Mouse (Mus musculus): ENCODE measurements around the gene Gna12. TPM values are rescaled to one million over a fixed set of nuclear protein-coding genes. Genes with fewer than 3 reads are reported as not detected.

Gna12 gene
- total RNA-seq, 2 experiments from 2014 or later = 89.2 to 97.2 TPM

DNA sequence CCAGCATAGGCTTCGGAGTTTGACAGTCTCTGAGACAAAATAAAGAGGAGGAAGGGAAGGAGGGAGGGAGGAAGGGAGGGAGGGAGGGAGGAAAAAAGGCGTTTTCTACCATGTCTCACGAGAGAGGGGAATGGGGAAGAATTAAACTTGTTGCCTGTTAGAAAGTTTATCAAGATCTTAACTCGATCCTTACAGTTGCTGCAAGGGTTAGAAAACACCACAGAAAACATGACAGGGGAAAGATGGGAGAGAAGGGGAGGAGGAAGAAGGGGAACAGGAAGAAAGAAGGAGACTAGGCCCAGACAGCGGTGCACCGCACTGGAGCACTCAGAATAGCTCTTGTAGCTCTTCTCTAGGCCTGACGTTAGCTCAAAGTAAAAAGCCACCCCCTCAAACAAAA lies 58.1 kb downstream of the Gna12 start:
- DNase-seq (ENCODE audit: low spot score) = no peak
- intact Hi-C loops (cut with DNase I) = loop anchor here (5.0 kb wide), 1 partner anchor 55 kb away; no protein-coding TSS in a partner anchor

DNA sequence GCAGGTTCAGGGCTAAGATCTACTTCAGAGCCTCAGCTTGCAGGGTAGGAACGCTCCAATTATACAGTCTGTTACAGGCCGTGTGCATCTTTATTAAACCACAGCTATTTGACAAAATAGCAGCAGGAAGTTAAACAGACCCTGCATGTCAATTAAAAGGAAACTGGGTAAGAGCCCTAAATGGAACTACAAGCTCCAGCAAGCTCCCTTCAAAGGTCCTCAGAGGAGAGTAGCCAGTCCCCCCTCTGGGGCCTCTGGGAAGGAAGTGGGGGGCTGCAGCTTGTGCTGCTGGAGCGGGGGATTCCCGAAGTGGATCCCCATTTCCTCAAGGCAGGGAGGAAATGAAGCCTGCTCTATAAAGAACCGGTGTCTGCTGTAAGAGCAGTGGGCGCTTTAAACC lies 58.6 kb downstream of the Gna12 start:
- no peak for DNase-seq (ENCODE audit: low spot score)
- intact Hi-C loops (cut with DNase I) = loop anchor here (2.0 to 5.0 kb wide), 2 partner anchors 17 to 56 kb away; no protein-coding TSS in a partner anchor

DNA sequence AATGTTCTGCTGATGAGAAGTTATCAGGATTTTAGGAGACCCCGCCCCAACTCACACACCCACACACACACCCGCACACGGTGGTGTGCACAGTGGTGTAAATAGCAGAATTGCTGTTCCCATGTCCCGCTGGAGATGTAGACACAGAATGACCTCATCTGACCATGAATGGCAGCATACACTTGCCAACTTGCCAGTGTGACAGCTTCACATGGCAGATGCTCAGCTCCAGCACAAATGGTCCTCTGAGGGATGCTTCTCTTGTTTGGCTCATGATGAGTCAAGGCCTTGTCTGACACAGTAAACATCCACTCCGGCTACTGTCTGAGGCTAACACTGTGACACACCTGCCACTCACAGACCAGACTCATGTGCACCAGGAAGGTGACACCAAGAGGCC lies 61.9 kb downstream of the Gna12 start:
- DNase-seq (ENCODE audit: low spot score) = no peak
- intact Hi-C loops (cut with DNase I) = no loop called here

DNA sequence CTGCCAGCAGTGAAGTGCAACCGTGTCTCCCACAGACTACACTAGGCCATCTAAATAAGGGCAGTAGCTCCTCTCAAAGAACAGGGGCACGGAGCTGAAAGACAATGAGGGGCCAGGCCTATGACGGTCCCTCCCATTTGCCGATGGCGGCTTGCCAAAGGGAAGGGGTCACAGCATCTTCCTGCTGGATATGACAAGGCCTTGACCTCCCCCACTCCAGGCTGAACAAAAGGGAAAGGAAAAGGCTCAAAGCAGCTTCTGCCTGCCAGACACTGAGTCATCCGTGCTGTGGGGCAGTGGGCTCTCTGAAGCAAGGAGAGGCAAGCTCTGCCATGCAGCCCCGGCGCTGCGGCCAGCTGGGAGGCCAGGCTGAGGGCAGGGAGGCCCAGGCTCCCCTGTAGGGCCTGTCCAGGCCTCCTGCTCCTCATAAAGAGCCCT lies 62.5 kb downstream of the Gna12 start:
- peak; percentile 80 for DNase-seq (ENCODE audit: low spot score)
- intact Hi-C loops (cut with DNase I) = no loop called here

DNA sequence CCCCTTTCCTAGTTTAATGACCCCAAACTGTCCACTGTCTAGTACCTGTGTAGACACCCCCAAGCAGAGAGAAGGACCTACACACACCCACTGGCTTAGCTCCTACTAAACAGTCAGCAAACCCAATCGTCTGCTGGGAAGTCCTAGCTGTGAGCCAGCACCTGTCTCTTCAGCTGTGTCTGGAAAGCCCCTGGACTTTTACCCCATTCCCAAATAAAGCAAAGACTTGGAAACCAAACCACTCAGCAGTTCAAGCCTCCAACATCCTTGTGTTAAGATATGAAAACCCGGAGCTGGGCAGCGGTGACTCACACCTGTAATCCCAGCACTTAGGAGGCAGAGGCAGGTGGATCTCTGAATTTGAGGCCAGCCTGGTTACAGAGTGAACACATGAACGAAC lies 63.7 kb downstream of the Gna12 start:
- intact Hi-C loops (cut with DNase I) = no loop called here
- DNase-seq (ENCODE audit: low spot score) = no peak

DNA sequence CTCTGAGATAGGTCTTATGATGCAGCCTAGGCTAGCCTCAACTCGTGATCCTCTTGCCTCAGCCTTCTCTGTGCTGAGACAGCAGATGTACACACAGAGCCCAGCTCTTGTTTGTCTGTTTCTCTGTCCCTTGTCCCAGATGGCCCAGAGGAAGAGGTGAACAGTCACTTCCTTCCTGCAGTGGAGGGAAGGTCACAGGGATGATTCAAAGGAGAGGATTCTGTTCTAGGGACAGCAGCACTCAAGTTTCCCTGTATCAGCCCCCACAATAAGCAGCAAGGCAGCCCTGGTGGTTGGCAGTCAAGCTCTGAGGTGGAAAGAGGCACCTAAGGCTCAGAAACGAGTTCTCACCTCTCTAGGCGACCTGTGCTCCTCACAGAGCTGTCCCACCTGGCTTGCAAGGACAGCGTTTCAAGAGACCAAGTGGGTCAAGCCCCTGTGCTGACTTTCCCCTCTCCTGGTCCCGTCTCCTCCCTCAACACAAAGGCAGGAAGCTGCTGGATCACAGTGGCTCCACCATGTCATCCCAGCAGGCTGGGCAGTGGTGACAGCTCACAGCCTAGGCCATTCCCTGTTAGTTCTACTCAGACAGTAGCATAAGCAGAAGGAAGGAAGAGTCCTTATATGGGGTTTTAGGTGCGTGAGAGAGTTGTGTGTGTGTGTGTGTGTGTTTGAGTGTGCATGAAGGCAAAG lies 65.2 kb downstream of the Gna12 start:
- intact Hi-C loops (cut with DNase I) = no loop called here

DNA sequence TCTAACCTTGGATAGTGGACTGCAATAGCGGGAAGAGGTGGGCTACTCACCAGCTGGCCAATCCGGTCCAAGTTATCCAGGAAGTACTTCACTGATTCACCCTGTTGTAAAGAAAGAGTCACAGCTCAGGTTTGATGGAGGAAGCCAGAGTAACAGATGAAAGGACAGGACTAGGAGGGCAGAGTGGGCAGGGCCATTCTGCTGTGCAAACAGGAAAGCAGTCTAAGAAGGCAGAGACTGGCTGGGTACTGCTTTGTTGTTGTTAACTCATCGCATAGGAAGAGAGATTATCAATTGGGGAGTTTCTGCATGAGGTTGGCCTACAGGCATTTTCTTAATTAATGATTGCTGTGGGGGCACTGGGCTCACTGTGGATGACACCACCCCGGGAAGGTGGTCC lies 67.7 kb downstream of the Gna12 start:
- intact Hi-C loops (cut with DNase I) = no loop called here
- DNase-seq (ENCODE audit: low spot score) = no peak

More for the DNA sequence above, 65.2 kb downstream of the Gna12 start:
- peak; percentile 31 for DNase-seq (ENCODE audit: low spot score)

DNA sequence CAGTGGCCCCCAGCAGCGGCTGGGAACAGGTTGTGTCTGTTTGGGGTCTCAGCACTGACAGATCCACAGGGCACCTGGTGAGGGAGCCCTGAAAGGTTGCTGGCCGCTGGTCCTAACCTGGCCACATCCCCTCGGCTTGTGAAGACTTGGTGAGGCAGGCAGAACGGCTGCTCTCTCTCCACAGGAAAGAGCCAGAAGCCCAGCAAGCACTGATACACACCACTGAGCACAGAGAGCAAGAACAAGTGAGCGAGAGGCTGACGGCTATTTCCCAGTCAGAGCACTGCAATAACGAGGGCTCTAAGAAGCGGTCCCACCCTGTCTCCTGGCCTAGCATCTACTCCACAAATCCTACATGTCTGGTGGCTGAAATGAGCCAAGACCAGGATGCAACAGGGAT lies 71.4 kb downstream of the Gna12 start:
- DNase-seq (ENCODE audit: low spot score) = no peak
- intact Hi-C loops (cut with DNase I) = no loop called here

DNA sequence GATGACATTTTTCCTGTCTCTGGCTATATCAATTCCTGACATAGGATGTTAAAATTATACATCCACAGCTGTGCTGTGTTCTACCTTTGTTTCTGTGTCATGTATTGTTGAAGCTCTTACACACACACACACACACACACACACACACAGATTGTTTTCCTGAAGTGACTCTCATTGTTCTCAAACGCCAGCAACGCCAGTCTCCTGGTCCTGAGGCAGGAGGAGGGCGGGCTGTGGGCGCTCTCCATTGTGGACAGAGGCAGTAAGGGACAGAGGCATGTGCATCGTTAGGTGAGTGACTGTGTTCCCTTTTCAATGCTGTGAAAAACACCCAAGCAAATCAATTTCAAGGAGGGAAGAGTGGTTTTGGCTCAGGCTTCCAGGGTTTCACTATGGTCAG lies 77.0 kb downstream of the Gna12 start:
- DNase-seq (ENCODE audit: low spot score) = no peak
- intact Hi-C loops (cut with DNase I) = loop anchor here (5.0 kb wide), 1 partner anchor 74 kb away; no protein-coding TSS in a partner anchor

DNA sequence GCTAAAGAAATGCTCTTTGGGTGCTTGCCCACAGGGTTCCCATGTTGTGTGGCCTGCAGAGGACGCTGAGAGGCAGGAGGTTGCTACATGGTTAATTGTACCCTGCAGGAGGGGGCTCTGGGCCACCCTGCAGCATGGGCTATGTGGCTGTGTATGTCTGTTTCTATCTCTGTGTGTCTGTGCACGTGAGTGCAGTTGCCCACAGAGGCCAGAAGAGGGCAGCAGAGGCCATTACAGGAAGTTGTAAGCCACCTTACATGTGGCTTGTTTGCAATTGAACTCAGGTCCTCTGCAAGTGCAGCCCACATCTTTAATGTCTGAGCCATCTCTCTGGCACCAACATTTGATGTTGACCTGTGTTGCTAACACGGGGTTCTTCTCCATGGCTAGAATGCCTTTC lies 77.6 kb downstream of the Gna12 start:
- intact Hi-C loops (cut with DNase I) = loop anchor here (5.0 kb wide), 1 partner anchor 75 kb away; no protein-coding TSS in a partner anchor

DNA sequence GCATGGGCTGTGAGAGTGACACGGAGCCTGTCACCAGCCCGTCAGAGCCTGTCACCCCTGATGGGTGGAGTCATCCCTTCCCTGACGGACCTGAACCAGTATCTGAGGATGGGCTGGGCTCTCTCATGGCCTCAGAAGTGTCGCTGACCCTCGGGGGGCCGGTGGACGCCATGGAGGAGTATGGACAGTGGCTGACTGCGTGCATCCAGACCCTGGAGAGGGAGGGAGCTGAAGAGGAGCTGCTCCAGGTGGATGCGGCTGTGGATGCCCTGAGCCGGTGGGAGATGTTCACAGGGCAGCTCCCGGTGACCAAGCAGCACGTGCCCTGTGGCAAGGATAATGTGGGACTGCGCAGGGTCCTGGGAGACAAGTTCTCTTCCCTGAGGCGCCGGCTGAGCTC lies 78.2 kb downstream of the Gna12 start:
- DNase-seq (ENCODE audit: low spot score) = no peak
- intact Hi-C loops (cut with DNase I) = loop anchor here (5.0 kb wide), 1 partner anchor 75 kb away; no protein-coding TSS in a partner anchor

More for the DNA sequence above, 77.6 kb downstream of the Gna12 start:
- no peak for DNase-seq (ENCODE audit: low spot score)

DNA sequence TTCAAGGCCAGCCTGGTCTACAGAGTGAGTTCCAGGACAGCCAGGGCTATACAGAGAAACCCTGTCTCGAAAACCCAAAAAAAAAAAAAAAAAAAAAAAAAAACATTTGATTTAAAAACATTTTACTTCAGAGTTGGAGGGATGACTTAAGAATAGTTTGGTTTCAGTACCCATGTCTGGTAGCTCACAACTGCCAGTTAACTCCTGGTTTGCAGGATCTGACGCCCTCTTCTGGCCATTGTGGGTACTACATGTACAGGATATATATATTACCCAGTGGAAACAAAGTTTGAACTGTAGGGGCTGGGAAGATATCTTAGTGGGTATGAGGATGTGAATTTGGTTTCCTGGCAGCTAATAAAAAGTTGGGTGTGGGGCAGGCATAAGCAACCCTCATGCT lies 79.3 kb downstream of the Gna12 start:
- intact Hi-C loops (cut with DNase I) = loop anchor here (5.0 kb wide), 1 partner anchor 76 kb away; no protein-coding TSS in a partner anchor
- DNase-seq (ENCODE audit: low spot score) = no peak

DNA sequence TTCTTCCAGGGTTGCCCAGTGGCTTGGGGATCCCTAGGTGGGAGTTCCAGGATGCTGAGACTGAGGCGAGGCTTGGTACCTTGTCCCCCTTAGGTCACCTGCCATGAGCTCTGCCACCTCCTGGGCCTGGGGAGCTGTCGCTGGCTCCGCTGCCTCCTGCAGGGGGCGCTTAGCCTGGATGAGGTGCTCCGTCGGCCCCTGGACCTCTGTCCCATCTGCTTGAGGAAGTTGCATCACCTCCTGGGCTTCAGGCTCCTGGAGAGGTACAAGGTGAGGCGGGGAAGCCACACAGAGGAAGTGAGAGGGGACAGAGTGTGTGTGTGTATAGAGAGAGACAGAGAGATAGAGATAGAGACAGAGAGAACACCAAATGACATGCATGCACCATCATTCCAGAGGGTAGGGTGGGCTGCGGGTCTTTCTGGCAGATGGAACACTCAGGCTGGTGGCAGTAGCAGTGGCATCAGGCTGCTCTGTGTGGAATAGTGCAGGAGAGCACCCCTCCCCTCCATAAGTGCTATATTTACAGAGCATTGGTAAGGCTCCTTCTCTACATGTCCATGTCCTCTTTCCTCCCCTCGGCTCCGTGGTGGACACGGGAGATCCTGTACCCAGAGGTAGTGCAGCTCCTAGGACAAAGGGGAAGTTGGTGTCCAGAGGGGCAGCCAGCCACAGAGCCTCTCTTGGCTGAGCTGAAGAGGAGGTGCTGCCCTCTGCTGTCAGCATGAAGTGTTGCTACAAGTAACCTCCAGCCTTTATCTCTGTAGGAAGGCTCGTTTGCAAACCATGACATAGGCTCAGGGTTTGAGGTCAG lies 81.0 kb downstream of the Gna12 start:
- intact Hi-C loops (cut with DNase I) = loop anchor here (2.0 to 5.0 kb wide), 2 partner anchors 42 to 208 kb away; partner anchors contain the start of gene Brat1
- peak; percentile 57 for DNase-seq (ENCODE audit: low spot score)

DNA sequence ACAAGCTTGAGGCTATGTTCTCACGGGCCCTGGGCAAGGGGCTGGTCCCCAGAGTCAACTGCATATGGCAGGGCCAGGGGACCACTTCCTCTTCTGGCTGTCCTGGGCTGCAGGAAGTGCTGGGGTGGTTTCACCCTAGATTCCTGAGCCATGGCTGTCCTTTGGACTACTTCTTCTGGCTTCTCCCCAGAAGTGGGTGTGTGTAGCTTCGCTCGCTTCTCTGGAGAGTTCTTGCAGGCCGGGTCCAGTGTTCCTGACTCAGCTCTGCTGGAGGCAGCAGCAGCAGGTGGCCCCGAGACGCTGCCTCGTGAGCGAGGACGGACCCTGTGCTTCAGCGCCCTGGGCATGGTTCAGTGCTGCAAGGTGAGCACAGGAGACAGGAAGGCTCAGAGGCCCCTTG lies 81.8 kb downstream of the Gna12 start:
- intact Hi-C loops (cut with DNase I) = loop anchor here (2.0 to 5.0 kb wide), 2 partner anchors 41 to 208 kb away; partner anchors contain the start of gene Brat1
- no peak for DNase-seq (ENCODE audit: low spot score)

DNA sequence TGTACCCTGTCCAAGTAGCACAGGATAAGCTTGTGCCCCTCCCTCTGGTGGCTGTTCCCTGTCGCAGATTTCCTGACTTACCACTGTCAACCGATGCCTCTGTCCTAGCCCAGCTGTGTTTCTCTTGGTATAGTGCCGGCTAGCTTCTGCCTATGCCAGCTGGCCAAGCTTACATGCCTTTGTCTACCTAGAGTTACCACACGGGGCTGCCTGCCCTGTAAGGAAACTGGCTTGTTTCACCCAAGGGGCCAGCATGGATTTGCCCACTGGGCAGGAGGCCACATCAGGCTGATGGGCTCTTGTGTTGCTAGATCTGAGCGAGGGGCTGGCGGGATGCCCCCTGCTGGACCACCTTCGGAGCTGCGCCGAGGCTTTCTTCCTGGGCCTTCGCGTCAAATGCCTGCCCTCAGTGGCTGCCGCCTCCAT lies 86.5 kb downstream of the Gna12 start:
- intact Hi-C loops (cut with DNase I) = no loop called here
- no peak for DNase-seq (ENCODE audit: low spot score)

DNA sequence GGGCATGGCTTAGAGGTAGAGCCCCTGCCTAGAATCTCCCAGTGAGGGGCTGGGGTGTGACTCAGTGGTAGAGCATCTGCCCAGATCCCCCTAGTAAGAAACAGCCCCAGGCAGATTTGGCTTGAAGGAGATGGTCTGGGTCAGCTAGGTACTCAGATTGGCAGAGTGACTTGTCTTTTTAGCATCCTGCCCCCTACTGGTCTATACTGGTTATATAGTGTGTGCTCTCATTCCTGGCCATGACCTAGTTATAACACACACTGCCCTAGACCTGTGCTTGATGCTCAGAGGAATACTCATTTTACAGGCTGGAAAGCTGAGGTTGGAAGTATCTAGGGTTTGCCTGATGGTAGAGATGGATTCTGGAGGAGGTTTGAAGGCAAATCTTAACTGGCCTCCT lies 88.4 kb downstream of the Gna12 start:
- intact Hi-C loops (cut with DNase I) = no loop called here
- DNase-seq (ENCODE audit: low spot score) = no peak

DNA sequence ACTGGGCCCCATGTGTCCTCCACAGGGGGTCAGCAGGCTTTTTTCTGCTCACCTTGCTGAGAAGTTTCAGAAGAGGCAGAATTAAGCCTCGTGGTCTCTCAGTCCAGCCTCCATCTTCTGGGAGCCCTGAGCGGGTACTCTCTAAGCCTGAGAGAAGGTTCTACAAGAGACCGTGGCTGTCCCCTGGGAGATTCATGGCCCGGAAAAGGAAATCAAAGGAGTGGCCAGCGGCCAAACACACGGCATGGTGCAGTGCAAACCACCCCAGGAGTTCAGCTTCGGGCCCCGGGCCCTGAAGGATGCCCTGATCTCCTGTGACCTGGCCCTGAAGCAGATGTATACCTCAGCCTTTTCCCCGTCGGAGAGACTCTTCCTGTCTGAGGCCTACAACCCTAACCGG lies 89.2 kb downstream of the Gna12 start:
- DNase-seq (ENCODE audit: low spot score) = no peak
- intact Hi-C loops (cut with DNase I) = no loop called here

DNA sequence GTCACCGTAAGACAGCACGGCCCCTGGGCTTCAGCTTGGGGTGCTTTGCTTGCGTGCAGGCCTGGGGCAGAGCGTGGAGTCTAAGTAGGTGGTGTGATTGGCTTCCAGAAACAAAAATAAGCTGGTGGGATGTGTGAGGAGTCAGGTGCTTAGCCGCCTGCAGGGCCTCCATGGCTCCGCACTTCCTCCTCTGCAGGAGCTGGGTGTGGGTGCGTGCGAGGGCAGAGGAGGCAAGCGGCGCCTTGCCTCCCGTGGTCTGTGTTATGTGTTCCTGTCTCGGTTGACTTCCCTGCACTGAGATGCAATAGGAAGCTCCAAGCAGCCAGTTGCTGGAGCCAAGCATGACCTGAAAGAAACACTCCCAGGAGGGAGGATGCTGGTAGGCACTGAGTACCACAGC lies 90.4 kb downstream of the Gna12 start:
- no peak for DNase-seq (ENCODE audit: low spot score)
- intact Hi-C loops (cut with DNase I) = no loop called here

DNA sequence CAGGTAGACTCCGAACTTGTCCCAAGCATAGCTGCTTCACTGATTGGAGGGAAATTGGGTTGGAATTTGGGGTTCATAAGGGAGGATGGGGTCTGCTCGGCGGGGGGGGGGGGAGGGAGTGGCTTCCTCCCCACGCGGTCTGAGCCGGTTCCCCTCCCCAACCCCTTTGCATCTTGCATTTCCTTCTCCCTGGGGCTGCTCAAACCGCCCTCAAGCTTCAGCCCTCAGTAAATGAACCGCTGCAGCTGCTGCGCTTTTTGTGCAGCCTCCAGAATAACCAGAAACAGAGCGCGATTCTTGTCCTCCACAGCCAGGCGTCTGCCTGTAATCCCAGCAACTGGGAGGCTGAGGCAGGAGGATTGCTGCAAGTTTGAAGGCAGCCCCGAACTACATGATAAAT lies 94.1 kb downstream of the Gna12 start:
- intact Hi-C loops (cut with DNase I) = no loop called here

DNA sequence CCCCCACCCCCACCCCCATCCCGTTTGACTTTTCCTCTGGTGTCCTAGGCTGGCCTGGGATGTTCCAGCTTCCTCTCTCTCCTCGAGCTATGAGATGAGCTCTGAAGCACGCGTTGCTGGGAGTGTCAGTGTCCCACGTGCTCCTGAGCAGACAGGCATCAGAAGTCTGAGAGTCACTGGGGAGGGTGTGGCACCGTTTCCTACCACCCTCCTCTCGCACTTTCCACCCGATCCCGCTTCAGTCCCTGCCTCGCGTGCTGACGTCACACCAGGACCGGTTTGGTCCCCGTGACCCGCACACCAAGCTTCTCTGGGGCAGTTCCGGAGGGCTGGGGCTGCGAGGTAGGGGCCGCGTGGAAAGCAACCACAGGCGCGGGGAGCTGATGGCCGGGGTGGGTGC lies 94.9 kb downstream of the Gna12 start:
- no peak for DNase-seq (ENCODE audit: low spot score)
- intact Hi-C loops (cut with DNase I) = no loop called here

More for the DNA sequence above, 94.1 kb downstream of the Gna12 start:
- no peak for DNase-seq (ENCODE audit: low spot score)

DNA sequence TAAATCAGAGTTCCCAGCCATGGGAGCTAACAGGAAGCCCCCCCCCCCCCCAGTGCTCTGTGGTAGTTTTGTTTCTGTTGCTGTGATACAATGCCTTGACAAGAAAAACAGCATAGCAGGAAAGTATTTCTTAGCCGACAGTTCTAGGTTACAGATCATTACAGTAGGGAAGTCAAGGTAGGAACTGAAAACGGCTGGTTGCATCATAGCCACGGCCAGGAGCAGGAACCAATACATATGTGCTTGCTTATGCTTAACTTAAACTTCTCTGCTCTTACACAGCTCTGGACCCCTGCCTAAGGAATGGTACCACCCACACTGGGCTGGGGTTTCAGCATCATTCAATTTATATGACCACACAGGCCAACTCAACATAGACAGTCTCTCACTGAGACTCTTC lies 96.9 kb downstream of the Gna12 start:
- DNase-seq (ENCODE audit: low spot score) = no peak
- intact Hi-C loops (cut with DNase I) = no loop called here
